Mouse (Mus musculus) heart, postnatal 0 days (tissue): Measurements from ENCODE around the gene Ptpn5.

Source experiments
- CTCF ChIP-seq: IDR thresholded peaks from 2 replicates; pipeline ENCODE4 v1.5.1; 2016; ENCODE audit warnings: antibody characterized with exemption, control low read depth, low read depth
- EP300 ChIP-seq: IDR thresholded peaks from 2 replicates; pipeline ENCODE4 v1.6.1; 2016; ENCODE audit warnings: antibody characterized with exemption, low read depth

DNA sequence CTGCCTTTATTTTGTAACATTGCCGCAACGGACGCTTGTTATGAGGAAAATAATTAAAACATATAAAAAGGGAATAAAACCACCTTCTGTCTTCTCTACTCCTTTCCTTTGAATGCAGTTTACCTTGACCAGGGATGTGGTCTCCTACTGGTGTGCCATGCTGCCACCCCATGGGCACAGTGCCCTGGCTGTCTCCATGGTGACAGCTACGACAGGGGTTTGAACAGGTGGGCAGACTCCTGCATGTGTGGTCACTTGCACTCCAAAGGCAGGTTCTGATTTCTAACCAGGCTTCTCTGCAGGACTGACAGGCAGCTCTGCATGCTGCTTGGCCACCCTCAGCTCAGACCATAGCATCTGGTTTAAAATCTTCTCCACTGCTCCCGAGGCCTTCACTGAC is 21.4 kb downstream of the Ptpn5 start:
- TF ChIP-seq CTCF (no peak), EP300 (no peak)
